Mouse (Mus musculus): ENCODE measurements around the gene Zkscan8. TPM values are rescaled to one million over a fixed set of nuclear protein-coding genes. Genes with fewer than 3 reads are reported as not detected.
"Not testable (repeated sequence)": the region's sequence is repeated elsewhere in the genome, so short reads cannot be mapped to it uniquely, and the experiment has no call there.

The Zkscan8 gene
- 6.8 and 7.0 TPM in 2 replicates for polyA plus RNA-seq (2015; fragmentation: Nextera tagmentation; extraction: Ambion mirVana)

DNA sequence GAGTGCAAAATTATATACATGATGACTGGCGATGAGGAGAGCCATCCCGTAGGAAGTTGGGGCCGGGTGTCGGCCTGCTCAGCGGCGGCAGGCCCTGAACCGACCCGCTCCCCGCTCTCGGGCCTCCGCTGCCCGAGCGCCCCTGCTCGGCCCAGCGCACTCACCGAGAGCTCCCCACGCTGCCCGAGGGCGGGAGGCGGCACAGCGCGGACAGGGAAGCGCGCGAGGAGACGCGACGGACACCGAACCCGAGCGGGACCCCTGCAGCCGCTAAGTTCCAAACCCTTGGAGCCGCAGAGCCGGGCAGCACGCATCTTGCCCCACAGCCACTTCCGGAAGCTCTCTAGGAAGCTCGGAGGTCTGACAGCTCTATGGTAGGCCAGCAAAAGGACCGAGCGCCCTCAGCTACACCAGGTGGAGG is at the start of gene Zkscan8:
Gene Zkscan8 (minus strand): TSS at position 340 of the 421 bp plus-strand sequence.
- H3K27ac ChIP-seq (ENCODE audit: low read length): peak within 1 kb of the TSS; percentile 94
- peak within 1 kb of the TSS; percentile 80 for H3K4me2 ChIP-seq (replicated peaks; ENCODE audit: low read depth, low read length)
- WGBS: 0% methylated on average over 39 of the region's 39 CpGs
- ATAC-seq (ENCODE audit: low FRiP score, low TSS enrichment): peak; percentile 99
- H3K4me1 ChIP-seq (ENCODE audit: insufficient read depth, low read length): peaks cover 6% of the 10 kb centered on the region; the same call in 1 of the 2 replicates
- H3K4me3 ChIP-seq (ENCODE audit: low read length): peak within 1 kb of the TSS; percentile 81
- H3K9ac ChIP-seq (replicated peaks; ENCODE audit: low read length): peak within 1 kb of the TSS; percentile 100
- no peaks in the 10 kb centered on the region for H3K27me3 ChIP-seq (ENCODE audit: insufficient read depth, low read length)
- H3K9me3 ChIP-seq (ENCODE audit: low read length): no peaks in the 10 kb centered on the region
- H3K36me3 ChIP-seq (ENCODE audit: insufficient read depth, low read length): peaks cover 11% of the 10 kb centered on the region

GRCm38 (mm10) chr13:21559793-21560192 is 28.9 kb upstream of the Zkscan8 start, which contains the start of gene Olfr1535:
Gene Olfr1535 (minus strand): TSS chr13:21559893.
- H3K9me3 ChIP-seq (ENCODE audit: low read length): no peaks in the 10 kb centered on the region
- H3K4me2 ChIP-seq (replicated peaks; ENCODE audit: low read depth, low read length): no peak within 1 kb of the TSS
- H3K4me3 ChIP-seq (ENCODE audit: low read length): no peak within 1 kb of the TSS
- no peaks in the 10 kb centered on the region for H3K36me3 ChIP-seq (ENCODE audit: insufficient read depth, low read length)
- H3K27ac ChIP-seq (ENCODE audit: low read length): no peak within 1 kb of the TSS
- H3K27me3 ChIP-seq (ENCODE audit: insufficient read depth, low read length): no peaks in the 10 kb centered on the region
- ATAC-seq (ENCODE audit: low FRiP score, low TSS enrichment): no peak
- H3K9ac ChIP-seq (replicated peaks; ENCODE audit: low read length): no peak within 1 kb of the TSS
- H3K4me1 ChIP-seq (ENCODE audit: insufficient read depth, low read length): no peaks in the 10 kb centered on the region
- WGBS: 66% methylated on average over 1 of the region's 1 CpGs

GRCm38 (mm10) chr13:21550416-21551110 is 19.6 kb upstream of the Zkscan8 start:
- H3K4me3 ChIP-seq (ENCODE audit: low read length): no peak overlapping the region
- WGBS: 38% methylated on average over 3 of the region's 3 CpGs
- H3K27ac ChIP-seq (ENCODE audit: low read length): no peak overlapping the region
- H3K36me3 ChIP-seq (ENCODE audit: insufficient read depth, low read length): no peaks in the 10 kb centered on the region
- H3K4me2 ChIP-seq (replicated peaks; ENCODE audit: low read depth, low read length): no peak overlapping the region
- no peaks in the 10 kb centered on the region for H3K9me3 ChIP-seq (ENCODE audit: low read length)
- ATAC-seq (ENCODE audit: low FRiP score, low TSS enrichment): no peak
- H3K27me3 ChIP-seq (ENCODE audit: insufficient read depth, low read length): no peaks in the 10 kb centered on the region
- H3K9ac ChIP-seq (replicated peaks; ENCODE audit: low read length): no peak overlapping the region
- H3K4me1 ChIP-seq (ENCODE audit: insufficient read depth, low read length): no peaks in the 10 kb centered on the region

DNA sequence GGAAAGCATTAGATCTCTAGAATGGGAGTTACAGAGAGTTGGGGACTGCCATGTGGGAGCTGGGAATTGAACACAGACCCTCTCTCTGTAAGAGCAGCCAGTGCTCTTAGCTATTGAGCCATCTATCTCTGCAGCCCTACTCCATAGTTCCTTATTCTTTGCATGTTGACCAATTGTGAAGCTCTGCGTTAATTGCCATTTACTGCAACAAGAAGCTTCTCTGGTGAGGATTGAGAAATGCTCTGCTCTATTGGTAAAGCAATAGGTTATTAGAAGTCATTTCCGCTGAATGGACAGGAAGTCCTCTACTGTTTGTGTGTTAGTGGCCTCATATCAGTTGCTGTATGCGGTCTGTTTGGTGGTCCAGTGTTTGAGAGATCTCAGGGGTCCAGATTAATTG is 18.6 kb upstream of the Zkscan8 start:
- 88% methylated on average over 3 of the region's 3 CpGs for WGBS
- Histone ChIP-seq H3K4me3 (ENCODE audit: low read length) (no peak overlapping the region), H3K9me3 (ENCODE audit: low read length) (no peaks in the 10 kb centered on the region), H3K9ac (replicated peaks; ENCODE audit: low read length) (no peak overlapping the region), H3K27ac (ENCODE audit: low read length) (no peak overlapping the region), H3K4me2 (replicated peaks; ENCODE audit: low read depth, low read length) (no peak overlapping the region), H3K27me3 (ENCODE audit: insufficient read depth, low read length) (no peaks in the 10 kb centered on the region), H3K4me1 (ENCODE audit: insufficient read depth, low read length) (no peaks in the 10 kb centered on the region), H3K36me3 (ENCODE audit: insufficient read depth, low read length) (no peaks in the 10 kb centered on the region)
- no peak for ATAC-seq (ENCODE audit: low FRiP score, low TSS enrichment)

- H3K27ac ChIP-seq (ENCODE audit: low read length): no peak within 1 kb of the TSS
- 72% methylated on average over 1 of the region's 1 CpGs for WGBS
- H3K9ac ChIP-seq (replicated peaks; ENCODE audit: low read length): no peak within 1 kb of the TSS
- no peak within 1 kb of the TSS for H3K4me2 ChIP-seq (replicated peaks; ENCODE audit: low read depth, low read length)
- H3K4me1 ChIP-seq (ENCODE audit: insufficient read depth, low read length): no peaks in the 10 kb centered on the region
- ATAC-seq (ENCODE audit: low FRiP score, low TSS enrichment): no peak
- no peaks in the 10 kb centered on the region for H3K36me3 ChIP-seq (ENCODE audit: insufficient read depth, low read length)
- H3K27me3 ChIP-seq (ENCODE audit: insufficient read depth, low read length): 0 out of 2 replicates have a peak, but pooled peaks cover 2% of the 10 kb centered on the region
- H3K9me3 ChIP-seq (ENCODE audit: low read length): no peaks in the 10 kb centered on the region
- no peak within 1 kb of the TSS for H3K4me3 ChIP-seq (ENCODE audit: low read length)
Observed at GRCm38 (mm10) chr13:21542708-21543107, 11.8 kb upstream of the Zkscan8 start, which contains the start of gene Olfr1366. Gene Olfr1366 (minus strand): TSS chr13:21542808.

GRCm38 (mm10) chr13:21530136-21530535 is 784 bp downstream of the Zkscan8 start:
- Histone ChIP-seq H3K4me2 (replicated peaks; ENCODE audit: low read depth, low read length) (peak overlapping the region; percentile 80), H3K27me3 (ENCODE audit: insufficient read depth, low read length) (no peaks in the 10 kb centered on the region), H3K27ac (ENCODE audit: low read length) (no peak overlapping the region), H3K9me3 (ENCODE audit: low read length) (no peaks in the 10 kb centered on the region), H3K36me3 (ENCODE audit: insufficient read depth, low read length) (peaks cover 15% of the 10 kb centered on the region), H3K4me3 (ENCODE audit: low read length) (peak overlapping the region; percentile 81), H3K4me1 (ENCODE audit: insufficient read depth, low read length) (peaks cover 6% of the 10 kb centered on the region; the same call in 1 of the 2 replicates), H3K9ac (replicated peaks; ENCODE audit: low read length) (peak overlapping the region; percentile 51)
- ATAC-seq (ENCODE audit: low FRiP score, low TSS enrichment): no peak
- 38% methylated on average over 7 of the region's 7 CpGs for WGBS

- WGBS: under 1% methylated on average over 21 of the region's 21 CpGs
Observed at GRCm38 (mm10) chr13:21506221-21506649, 24.7 kb downstream of the Zkscan8 start.

GRCm38 (mm10) chr13:21502296-21502695 is 28.6 kb downstream of the Zkscan8 start:
- Histone ChIP-seq H3K27ac (ENCODE audit: low read length) (no peak overlapping the region), H3K36me3 (ENCODE audit: insufficient read depth, low read length) (no peaks in the 10 kb centered on the region), H3K9me3 (ENCODE audit: low read length) (no peaks in the 10 kb centered on the region), H3K4me3 (ENCODE audit: low read length) (no peak overlapping the region), H3K9ac (replicated peaks; ENCODE audit: low read length) (no peak overlapping the region), H3K4me2 (replicated peaks; ENCODE audit: low read depth, low read length) (no peak overlapping the region), H3K4me1 (ENCODE audit: insufficient read depth, low read length) (no peaks in the 10 kb centered on the region), H3K27me3 (ENCODE audit: insufficient read depth, low read length) (no peaks in the 10 kb centered on the region)
- no peak for ATAC-seq (ENCODE audit: low FRiP score, low TSS enrichment)
- 95% methylated on average over 5 of the region's 5 CpGs for WGBS

More at GRCm38 (mm10) chr13:21506221-21506649, 24.7 kb downstream of the Zkscan8 start:
- no peaks in the 10 kb centered on the region for H3K4me1 ChIP-seq (ENCODE audit: insufficient read depth, low read length)
- no peaks in the 10 kb centered on the region for H3K27me3 ChIP-seq (ENCODE audit: insufficient read depth, low read length)
- peak overlapping the region; percentile 74 for H3K9ac ChIP-seq (replicated peaks; ENCODE audit: low read length)
- H3K36me3 ChIP-seq (ENCODE audit: insufficient read depth, low read length): no peaks in the 10 kb centered on the region
- H3K9me3 ChIP-seq (ENCODE audit: low read length): no peaks in the 10 kb centered on the region
- H3K4me2 ChIP-seq (replicated peaks; ENCODE audit: low read depth, low read length): peak overlapping the region; percentile 69
- peak overlapping the region; percentile 80 for H3K27ac ChIP-seq (ENCODE audit: low read length)
- ATAC-seq (ENCODE audit: low FRiP score, low TSS enrichment): peak; percentile 100
- H3K4me3 ChIP-seq (ENCODE audit: low read length): peak overlapping the region; percentile 63

- not testable (repeated sequence) for H3K27ac ChIP-seq (ENCODE audit: low read length); ATAC-seq (ENCODE audit: low FRiP score, low TSS enrichment); H3K9me3 ChIP-seq (ENCODE audit: low read length); H3K27me3 ChIP-seq (ENCODE audit: insufficient read depth, low read length); H3K9ac ChIP-seq (replicated peaks; ENCODE audit: low read length); H3K36me3 ChIP-seq (ENCODE audit: insufficient read depth, low read length); H3K4me2 ChIP-seq (replicated peaks; ENCODE audit: low read depth, low read length); H3K4me1 ChIP-seq (ENCODE audit: insufficient read depth, low read length); H3K4me3 ChIP-seq (ENCODE audit: low read length)
- WGBS: 95% methylated on average over 16 of the region's 17 CpGs
Observed at GRCm38 (mm10) chr13:21501182-21501581, 29.7 kb downstream of the Zkscan8 start, which contains the start of gene Gm11273. Gene Gm11273 (minus strand): TSS chr13:21501418.

DNA sequence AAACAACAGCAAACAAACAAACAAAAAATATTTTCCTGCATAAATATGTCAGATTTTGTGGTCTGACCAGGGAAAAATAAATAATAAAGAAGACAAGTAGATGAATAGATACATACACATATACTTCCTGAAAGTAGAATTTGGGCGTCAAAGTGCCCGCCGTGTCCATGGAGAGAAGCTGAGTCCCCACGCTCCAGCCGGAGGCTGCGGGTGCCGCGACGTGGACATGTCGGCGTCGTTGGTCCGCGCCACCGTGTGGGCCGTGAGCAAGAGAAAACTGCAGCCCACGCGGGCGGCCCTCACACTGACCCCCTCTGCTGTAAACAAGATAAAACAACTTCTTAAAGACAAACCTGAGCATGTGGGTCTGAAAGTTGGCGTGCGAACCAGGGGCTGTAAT is 35.8 kb downstream of the Zkscan8 start, which contains the start of gene AK157302:
Gene AK157302 (plus strand): TSS at position 144 of the 400 bp plus-strand sequence.
- Histone ChIP-seq H3K27me3 (ENCODE audit: insufficient read depth, low read length) (no peaks in the 10 kb centered on the region), H3K9ac (replicated peaks; ENCODE audit: low read length) (no peak within 1 kb of the TSS), H3K36me3 (ENCODE audit: insufficient read depth, low read length) (no peaks in the 10 kb centered on the region), H3K27ac (ENCODE audit: low read length) (no peak within 1 kb of the TSS), H3K4me1 (ENCODE audit: insufficient read depth, low read length) (no peaks in the 10 kb centered on the region), H3K4me3 (ENCODE audit: low read length) (no peak within 1 kb of the TSS), H3K9me3 (ENCODE audit: low read length) (no peaks in the 10 kb centered on the region), H3K4me2 (replicated peaks; ENCODE audit: low read depth, low read length) (no peak within 1 kb of the TSS)
- ATAC-seq (ENCODE audit: low FRiP score, low TSS enrichment): no peak
- WGBS: 92% methylated on average over 21 of the region's 21 CpGs
